Mouse (Mus musculus) stomach, postnatal 0 days (tissue): ENCODE results near the gene Zfp385b. TPM values are rescaled to one million over a fixed set of nuclear protein-coding genes. Genes with fewer than 3 reads are reported as not detected.

ENCODE experiments used
- ATAC-seq: fragments of 200-750 bp; cut with Nextera tagmentation; 2 replicates; pipeline ENCODE4 v1.8.0; 2017; ENCODE audit not compliant: low FRiP score, low TSS enrichment
- DNase-seq: peaks from one replicate; pipeline ENCODE4 v3.0.0-alpha.2; 2016; ENCODE audit warnings: low spot score
- H3K27ac ChIP-seq: fragments of 300-500 bp; sonication (generic); replicated peaks from 2 replicates; pipeline ENCODE4 v1.5.1; 2014; ENCODE audit warnings: mild to moderate bottlenecking, control low read depth
- H3K27me3 ChIP-seq: fragments of 300-500 bp; sonication (generic); 2 replicates; pipeline ENCODE4 v1.6.1; 2014; ENCODE audit warnings: low read length; ENCODE audit not compliant: control insufficient read depth, insufficient read depth
- H3K36me3 ChIP-seq: fragments of 300-500 bp; sonication (generic); 2 replicates; pipeline ENCODE4 v1.6.1; 2014; ENCODE audit warnings: low read length, mixed read lengths; ENCODE audit not compliant: control insufficient read depth, insufficient read depth
- H3K4me1 ChIP-seq: fragments of 300-500 bp; sonication (generic); replicated peaks from 2 replicates; pipeline ENCODE4 v1.6.1; 2014; ENCODE audit warnings: antibody characterized with exemption; ENCODE audit not compliant: control insufficient read depth, insufficient read depth
- H3K4me2 ChIP-seq: fragments of 300-500 bp; sonication (generic); replicated peaks from 2 replicates; pipeline ENCODE4 v1.6.1; 2014; ENCODE audit warnings: low read depth, mild to moderate bottlenecking, control low read depth, moderate library complexity
- H3K4me3 ChIP-seq: fragments of 300-500 bp; sonication (generic); 2 replicates; pipeline ENCODE4 v1.5.1; 2014; ENCODE audit warnings: low read depth, low read length, control low read depth
- H3K9ac ChIP-seq: fragments of 300-500 bp; sonication (generic); 2 replicates; pipeline ENCODE4 v1.6.1; 2014; ENCODE audit warnings: mild to moderate bottlenecking, low read length, control low read depth, mixed read lengths
- H3K9me3 ChIP-seq: fragments of 300-500 bp; sonication (generic); 2 replicates; pipeline ENCODE4 v1.6.1; 2016; ENCODE audit warnings: low read length; ENCODE audit not compliant: control insufficient read depth
- CTCF ChIP-seq: IDR thresholded peaks from 2 replicates; pipeline ENCODE4 v1.5.1; 2016; ENCODE audit warnings: antibody characterized with exemption, low read depth, mild to moderate bottlenecking, moderate library complexity
- EP300 ChIP-seq: optimal IDR thresholded peaks from 2 replicates; pipeline ENCODE3; 2016; ENCODE audit warnings: antibody characterized with exemption
- WGBS: fragments of 180-500 bp; shearing (Covaris S2); extraction: QIAGEN DNeasy Blood & Tissue Kit; methylation state at CpG from one replicate; pipeline ENCODE4 v1.1.7; 2014; 5-methylcytosine and 5-hydroxymethylcytosine counted together
- polyA plus RNA-seq: library from polyadenylated mRNA; unstranded; fragments of >200 nt; fragmentation: Nextera tagmentation; extraction: Ambion mirVana; gene quantifications from 2 replicates; pipeline ENCODE4 v1.2.1, GENCODE M21; 2015

Zfp385b gene
- polyA plus RNA-seq, 1 experiment from 2014 or later: 10.2 TPM

DNA sequence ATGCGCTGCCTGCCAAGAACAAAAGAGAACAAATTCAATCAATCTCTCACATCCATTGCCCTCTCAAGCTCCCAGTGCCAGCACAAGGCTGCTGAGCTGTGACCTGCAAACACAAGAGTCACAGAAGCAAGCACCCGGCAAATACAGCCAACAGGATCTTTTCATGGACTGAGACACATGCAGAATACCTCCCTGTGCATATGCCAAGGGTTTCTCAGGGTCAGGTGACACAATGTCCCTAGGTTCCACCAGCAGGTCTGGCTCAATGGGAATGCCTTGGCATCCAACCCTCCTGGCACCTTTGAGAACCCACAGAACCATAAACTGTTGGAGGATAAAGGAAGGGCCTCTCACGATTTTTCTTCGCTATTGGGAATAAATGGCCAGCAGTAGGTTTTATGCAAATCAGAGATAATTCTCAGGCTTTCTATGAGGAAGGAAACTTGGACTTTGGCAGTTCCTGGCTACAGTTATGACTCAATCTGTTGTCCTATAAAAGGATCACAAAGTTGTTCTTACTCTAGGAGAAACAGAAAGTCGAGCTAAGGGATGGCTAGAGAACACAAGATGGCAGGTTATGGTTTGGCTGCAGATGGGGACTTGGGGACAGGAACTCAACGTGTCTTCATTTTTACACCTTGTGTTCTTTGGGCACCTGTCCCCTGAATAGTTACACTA lies 315.6 kb downstream of the Zfp385b start:
- peak overlapping the region; percentile 79 for H3K27ac ChIP-seq
- DNase-seq (peak; percentile 30), ATAC-seq (peak; percentile 76)
- no peak for TF ChIP-seq CTCF
- no peak for TF ChIP-seq EP300
- H3K9me3 ChIP-seq: no peaks in the 10 kb centered on the region
- H3K4me2 ChIP-seq: 0 out of 2 replicates have a peak overlapping the region, but pooled peaks have one; percentile 3
- no peaks in the 10 kb centered on the region for H3K27me3 ChIP-seq
- H3K9ac ChIP-seq: no peak overlapping the region
- H3K4me1 ChIP-seq: no peaks in the 10 kb centered on the region
- WGBS: 73% methylated on average over 6 of the region's 6 CpGs
- H3K36me3 ChIP-seq: no peaks in the 10 kb centered on the region
- no peak overlapping the region for H3K4me3 ChIP-seq

GRCm38 (mm10) chr2:77503217-77503616 lies 316.2 kb downstream of the Zfp385b start:
- TF ChIP-seq CTCF (no peak), EP300 (no peak)
- Histone ChIP-seq H3K9me3 (no peaks in the 10 kb centered on the region), H3K4me2 (0 out of 2 replicates have a peak overlapping the region, but pooled peaks have one; percentile 3), H3K36me3 (no peaks in the 10 kb centered on the region), H3K9ac (no peak overlapping the region), H3K4me1 (no peaks in the 10 kb centered on the region), H3K4me3 (no peak overlapping the region), H3K27me3 (no peaks in the 10 kb centered on the region), H3K27ac (peak overlapping the region; percentile 79)
- WGBS: 41% methylated on average over 8 of the region's 8 CpGs
- DNase-seq (peak; percentile 30), ATAC-seq (peak; percentile 86)

- no peak overlapping the region for H3K4me3 ChIP-seq
- H3K9ac ChIP-seq: no peak overlapping the region
- WGBS: 78% methylated on average over 8 of the region's 8 CpGs
- no peaks in the 10 kb centered on the region for H3K4me1 ChIP-seq
- DNase-seq: no peak
- no peak for ATAC-seq
- no peaks in the 10 kb centered on the region for H3K9me3 ChIP-seq
- no peak overlapping the region for H3K4me2 ChIP-seq
- TF ChIP-seq CTCF: no peak
- no peaks in the 10 kb centered on the region for H3K36me3 ChIP-seq
- H3K27me3 ChIP-seq: no peaks in the 10 kb centered on the region
- H3K27ac ChIP-seq: no peak overlapping the region
Observed at GRCm38 (mm10) chr2:77502458-77502857, 317.0 kb downstream of the Zfp385b start.

DNA sequence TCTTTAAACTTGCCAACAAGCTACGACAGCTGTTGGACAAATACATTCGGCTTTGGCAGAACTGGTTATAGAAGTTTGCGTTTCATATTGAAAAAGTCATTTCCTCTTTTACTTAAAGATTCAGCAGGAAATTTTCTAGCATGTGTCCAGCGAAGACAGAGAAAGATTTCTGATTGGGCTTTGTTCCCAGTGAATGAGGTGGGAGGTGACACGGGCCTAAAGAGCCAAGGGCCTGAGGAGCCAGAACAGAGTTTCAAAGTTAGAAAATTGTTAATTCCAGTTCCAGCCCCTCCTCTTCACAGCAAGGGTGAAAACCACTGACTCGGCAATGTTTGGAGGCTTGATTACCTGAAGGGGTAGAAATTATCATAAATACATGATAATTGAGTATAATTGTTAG lies 319.0 kb downstream of the Zfp385b start:
- H3K36me3 ChIP-seq: no peaks in the 10 kb centered on the region
- WGBS: 33% methylated on average over 6 of the region's 6 CpGs
- H3K27ac ChIP-seq: no peak overlapping the region
- TF ChIP-seq CTCF (no peak), EP300 (no peak)
- H3K9me3 ChIP-seq: no peaks in the 10 kb centered on the region
- H3K4me1 ChIP-seq: no peaks in the 10 kb centered on the region
- DNase-seq: no peak
- H3K27me3 ChIP-seq: no peaks in the 10 kb centered on the region
- no peak overlapping the region for H3K4me3 ChIP-seq
- no peak for ATAC-seq
- no peak overlapping the region for H3K9ac ChIP-seq
- no peak overlapping the region for H3K4me2 ChIP-seq

DNA sequence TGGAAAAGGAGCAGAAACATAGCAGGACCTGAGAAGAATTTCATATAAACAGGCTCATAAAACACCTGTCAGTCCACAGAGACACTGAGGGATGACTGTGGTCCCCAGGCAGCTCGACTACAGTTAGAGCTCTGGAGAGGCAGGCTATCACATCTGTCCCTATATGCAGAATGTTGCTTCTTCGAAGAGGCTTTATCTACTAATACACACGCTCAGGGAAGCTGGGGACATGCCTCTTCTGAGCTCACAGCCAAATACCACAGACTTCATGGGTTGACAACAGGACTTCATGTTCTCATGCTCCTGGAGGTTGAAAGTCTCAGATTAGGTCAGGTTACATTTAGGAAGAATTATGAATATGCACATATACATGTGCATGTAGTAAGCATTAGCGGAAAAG lies 321.1 kb downstream of the Zfp385b start:
- 84% methylated on average over 4 of the region's 4 CpGs for WGBS
- no peaks in the 10 kb centered on the region for H3K27me3 ChIP-seq
- ATAC-seq: no peak

DNA sequence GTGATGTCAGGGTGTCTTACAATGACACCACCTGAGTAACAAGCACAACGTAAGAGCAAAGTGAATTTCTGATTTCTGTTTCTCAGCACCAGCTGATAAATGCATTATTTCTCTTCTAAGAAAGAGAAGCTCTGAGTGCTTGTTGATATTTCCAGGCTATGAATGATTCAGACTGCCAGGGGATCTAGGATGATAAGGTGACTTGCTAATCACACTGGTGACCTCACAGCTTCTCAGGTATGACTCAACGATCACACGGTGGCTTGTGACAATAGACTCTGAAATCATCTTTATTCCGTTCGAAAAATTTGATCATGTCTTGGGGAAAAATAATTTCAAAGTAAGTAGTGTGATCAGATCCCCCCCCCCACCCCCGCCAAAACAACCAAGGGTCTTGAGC lies 321.5 kb downstream of the Zfp385b start:
- 82% methylated on average over 6 of the region's 6 CpGs for WGBS

More for the DNA sequence above, 321.1 kb downstream of the Zfp385b start:
- no peak for TF ChIP-seq EP300
- no peak for TF ChIP-seq CTCF
- Histone ChIP-seq H3K4me3 (no peak overlapping the region), H3K9me3 (no peaks in the 10 kb centered on the region), H3K4me2 (no peak overlapping the region), H3K27ac (no peak overlapping the region), H3K9ac (no peak overlapping the region), H3K4me1 (no peaks in the 10 kb centered on the region), H3K36me3 (no peaks in the 10 kb centered on the region)
- DNase-seq: no peak

More for the DNA sequence above, 321.5 kb downstream of the Zfp385b start:
- H3K27ac ChIP-seq: no peak overlapping the region
- H3K4me2 ChIP-seq: no peak overlapping the region
- TF ChIP-seq CTCF: no peak
- no peak for TF ChIP-seq EP300
- H3K9ac ChIP-seq: no peak overlapping the region
- H3K4me3 ChIP-seq: no peak overlapping the region
- peak; percentile 88 for ATAC-seq
- no peak for DNase-seq
- no peaks in the 10 kb centered on the region for H3K36me3 ChIP-seq
- no peaks in the 10 kb centered on the region for H3K9me3 ChIP-seq
- no peaks in the 10 kb centered on the region for H3K27me3 ChIP-seq
- H3K4me1 ChIP-seq: no peaks in the 10 kb centered on the region
